Mouse (Mus musculus): ENCODE measurements around the gene Olfr1465. TPM values are rescaled to one million over a fixed set of nuclear protein-coding genes. Genes with fewer than 3 reads are reported as not detected.

Olfr1465 gene
- polyA plus RNA-seq (2012; rRNA removed): not detected in 2 replicates

GRCm38 (mm10) chr19:13315441-13315840, at the start of gene Olfr1465:
Gene Olfr1465 (minus strand): TSS chr19:13315541.
- DNase-seq (ENCODE audit: low spot score): no peak

GRCm38 (mm10) chr19:13361936-13362335, 46.6 kb upstream of the Olfr1465 start, which contains the start of gene Olfr1467:
Gene Olfr1467 (plus strand): TSS chr19:13362236.
- DNase-seq (ENCODE audit: low spot score): no peak

- no peak for DNase-seq (ENCODE audit: low spot score)
Measured at GRCm38 (mm10) chr19:13338562-13338961, 23.2 kb upstream of the Olfr1465 start, which contains the start of gene Olfr1466. Gene Olfr1466 (plus strand): TSS chr19:13338862.

Other genes with a start within 250 kb of the Olfr1465 start
- gene Olfr1457, start 217.7 kb downstream of the Olfr1465 start, polyA plus RNA-seq (2012; rRNA removed): not detected in 2 replicates
- not detected in 2 replicates for gene Olfr1458, start 208.8 kb downstream of the Olfr1465 start, polyA plus RNA-seq (2012; rRNA removed)
- gene Olfr1459, start 166.0 kb downstream of the Olfr1465 start, polyA plus RNA-seq (2012; rRNA removed): not detected in 2 replicates
- not detected in 2 replicates for gene Olfr1461, start 152.5 kb downstream of the Olfr1465 start, polyA plus RNA-seq (2012; rRNA removed)
- not detected in 2 replicates for gene Olfr1462, start 129.8 kb downstream of the Olfr1465 start, polyA plus RNA-seq (2012; rRNA removed)
- gene Olfr1463, start 84.2 kb downstream of the Olfr1465 start, polyA plus RNA-seq (2012; rRNA removed): not detected in 2 replicates
- gene Olfr1466, start 23.3 kb upstream of the Olfr1465 start, polyA plus RNA-seq (2012; rRNA removed): not detected in 2 replicates
- not detected in 2 replicates for gene Olfr1467, start 46.7 kb upstream of the Olfr1465 start, polyA plus RNA-seq (2012; rRNA removed)
- not detected in 2 replicates for gene Olfr1469, start 92.3 kb upstream of the Olfr1465 start, polyA plus RNA-seq (2012; rRNA removed)
- gene Olfr1471, start 127.9 kb upstream of the Olfr1465 start, polyA plus RNA-seq (2012; rRNA removed): not detected in 2 replicates
- gene Olfr1472, start 140.5 kb upstream of the Olfr1465 start, polyA plus RNA-seq (2012; rRNA removed): not detected in 2 replicates
- gene Olfr1474, start 154.0 kb upstream of the Olfr1465 start, polyA plus RNA-seq (2012; rRNA removed): not detected in 2 replicates
- not detected in 2 replicates for gene Olfr1475, start 164.7 kb upstream of the Olfr1465 start, polyA plus RNA-seq (2012; rRNA removed)
- gene Olfr1477, start 185.0 kb upstream of the Olfr1465 start, polyA plus RNA-seq (2012; rRNA removed): not detected in 2 replicates
- not detected in 2 replicates for gene Olfr1480, start 212.4 kb upstream of the Olfr1465 start, polyA plus RNA-seq (2012; rRNA removed)

All from urinary bladder, adult 2 months (tissue).